Mouse (Mus musculus): ENCODE measurements around the gene Cmklr1. TPM values are rescaled to one million over a fixed set of nuclear protein-coding genes. Genes with fewer than 3 reads are reported as not detected.

The Cmklr1 gene
- polyA plus RNA-seq, 1 experiment = 75.4 TPM

DNA sequence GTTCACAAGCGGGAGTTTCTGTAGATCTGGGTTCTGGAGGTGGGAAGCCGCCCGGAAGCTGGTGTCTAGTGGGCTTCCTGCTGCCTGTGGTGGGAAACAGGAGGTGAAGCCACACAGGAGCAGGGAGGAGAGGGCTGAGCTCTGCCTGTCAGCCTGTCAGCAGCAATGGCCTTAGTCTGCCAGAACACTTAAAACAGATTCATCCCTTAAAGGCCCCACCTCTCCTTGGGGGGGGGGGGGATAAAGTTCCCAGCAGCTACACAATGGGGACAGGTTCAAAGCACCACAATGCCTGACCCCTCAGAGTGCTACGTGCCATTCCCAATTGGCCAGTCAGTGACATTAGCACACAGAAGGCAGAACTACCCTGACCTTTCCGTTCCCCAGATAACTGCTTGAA is 2.0 kb upstream of the Cmklr1 start:
- no peak for DNase-seq (ENCODE audit: low read depth)

GRCm38 (mm10) chr5:113648647-113649211 is 1.5 kb downstream of the Cmklr1 start:
- no peak for DNase-seq (ENCODE audit: low read depth)

- no peak for DNase-seq (ENCODE audit: low read depth)
Observed at GRCm38 (mm10) chr5:113647141-113647540, 3.1 kb downstream of the Cmklr1 start.

- no peak for DNase-seq (ENCODE audit: low read depth)
Observed at GRCm38 (mm10) chr5:113644520-113644919, 5.7 kb downstream of the Cmklr1 start.

DNA sequence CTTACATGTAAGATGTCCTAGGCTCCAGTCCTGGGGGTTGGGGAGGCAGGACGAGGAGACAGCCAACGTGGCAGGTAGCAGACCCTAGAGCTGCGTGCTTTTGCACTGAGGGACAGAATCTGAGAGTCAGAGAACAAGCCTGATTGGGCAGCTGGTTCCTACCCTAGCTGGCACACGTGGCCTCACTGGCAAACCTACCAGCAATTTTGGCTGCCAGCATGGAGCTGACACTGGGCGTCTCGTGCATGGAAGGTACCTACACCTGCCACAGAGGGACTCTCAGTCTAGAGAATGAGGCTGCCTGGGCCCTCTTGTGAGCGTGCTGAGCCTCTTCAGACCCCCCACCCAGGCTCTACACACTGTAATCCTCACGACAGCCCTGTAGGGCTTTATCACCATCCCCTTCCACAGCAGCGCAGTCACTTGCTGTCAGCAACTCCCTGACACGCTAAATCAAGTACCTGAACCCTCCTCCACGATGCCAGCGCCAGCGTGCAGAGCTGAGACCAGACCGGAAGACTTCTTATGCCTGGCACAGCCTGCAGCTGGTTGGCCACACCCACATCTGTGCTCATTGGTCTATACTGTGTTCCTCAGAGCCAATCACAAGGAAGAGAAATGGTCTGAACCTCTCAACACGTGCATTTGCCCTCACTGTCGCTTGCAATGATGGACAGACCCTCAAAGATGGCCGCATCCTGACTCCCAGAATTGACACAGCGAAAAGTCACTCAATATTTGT is 6.9 kb downstream of the Cmklr1 start:
- no peak for DNase-seq (ENCODE audit: low read depth)

GRCm38 (mm10) chr5:113641066-113641465 is 9.2 kb downstream of the Cmklr1 start:
- no peak for DNase-seq (ENCODE audit: low read depth)

DNA sequence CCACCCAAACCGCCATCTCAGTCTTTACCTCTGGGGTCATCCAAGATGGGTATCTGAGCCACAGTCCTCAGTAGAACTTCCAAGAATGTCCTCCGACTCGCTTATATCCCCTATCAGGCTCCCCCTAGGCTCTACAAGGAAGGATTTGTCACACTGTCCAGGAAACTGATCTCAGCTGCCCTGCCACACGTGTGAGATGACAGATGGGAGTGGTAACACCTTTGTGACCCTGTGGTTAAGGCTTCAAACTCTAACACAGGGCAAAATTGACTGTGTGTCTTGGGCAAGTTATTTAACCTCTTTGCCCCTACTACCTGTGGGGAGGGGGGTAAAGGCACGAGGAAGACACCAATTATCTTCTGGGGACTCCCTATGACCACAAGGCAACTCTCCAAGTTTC is 11.1 kb downstream of the Cmklr1 start:
- no peak for DNase-seq (ENCODE audit: low read depth)

- DNase-seq (ENCODE audit: low read depth) = no peak
Observed at GRCm38 (mm10) chr5:113638055-113638454, 12.2 kb downstream of the Cmklr1 start.

GRCm38 (mm10) chr5:113637631-113638030 is 12.6 kb downstream of the Cmklr1 start:
- no peak for DNase-seq (ENCODE audit: low read depth)

DNA sequence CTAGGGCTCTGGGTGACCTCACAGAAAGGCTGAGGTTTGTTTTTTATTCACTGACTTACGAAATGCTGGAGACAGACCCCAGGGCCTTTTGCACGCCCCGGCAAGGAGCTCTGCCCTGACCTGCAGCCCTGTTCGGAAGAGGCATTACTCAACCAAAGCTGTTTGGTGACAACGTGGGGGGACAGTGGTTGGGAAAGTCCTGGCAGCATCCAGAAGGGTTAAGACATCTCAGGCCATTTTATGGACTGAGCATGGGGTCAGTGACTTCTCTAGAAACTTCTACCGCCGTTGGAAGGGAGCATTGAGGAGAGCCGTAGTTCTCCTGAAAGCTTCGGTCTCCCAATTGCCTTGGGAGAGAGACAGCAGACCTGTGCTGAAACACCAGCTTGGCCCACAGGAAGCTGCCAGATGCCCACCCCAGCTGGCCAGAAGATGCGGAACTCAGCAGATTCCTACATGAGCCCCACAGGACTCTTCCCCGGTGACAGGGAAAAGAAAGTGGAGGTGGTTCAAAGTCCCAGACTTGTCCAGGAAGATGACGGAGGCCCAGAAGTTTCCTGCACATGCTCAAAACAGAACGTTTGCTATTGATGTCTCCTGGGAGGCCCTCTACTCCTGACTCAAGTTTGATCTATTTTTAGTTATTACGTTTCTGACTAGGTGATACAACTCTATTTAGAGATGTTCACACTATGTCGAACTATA is 14.2 kb downstream of the Cmklr1 start:
- DNase-seq (ENCODE audit: low read depth) = no peak

GRCm38 (mm10) chr5:113634887-113635610 is 15.2 kb downstream of the Cmklr1 start:
- no peak for DNase-seq (ENCODE audit: low read depth)

GRCm38 (mm10) chr5:113634024-113634651 is 16.1 kb downstream of the Cmklr1 start:
- DNase-seq (ENCODE audit: low read depth) = no peak

DNA sequence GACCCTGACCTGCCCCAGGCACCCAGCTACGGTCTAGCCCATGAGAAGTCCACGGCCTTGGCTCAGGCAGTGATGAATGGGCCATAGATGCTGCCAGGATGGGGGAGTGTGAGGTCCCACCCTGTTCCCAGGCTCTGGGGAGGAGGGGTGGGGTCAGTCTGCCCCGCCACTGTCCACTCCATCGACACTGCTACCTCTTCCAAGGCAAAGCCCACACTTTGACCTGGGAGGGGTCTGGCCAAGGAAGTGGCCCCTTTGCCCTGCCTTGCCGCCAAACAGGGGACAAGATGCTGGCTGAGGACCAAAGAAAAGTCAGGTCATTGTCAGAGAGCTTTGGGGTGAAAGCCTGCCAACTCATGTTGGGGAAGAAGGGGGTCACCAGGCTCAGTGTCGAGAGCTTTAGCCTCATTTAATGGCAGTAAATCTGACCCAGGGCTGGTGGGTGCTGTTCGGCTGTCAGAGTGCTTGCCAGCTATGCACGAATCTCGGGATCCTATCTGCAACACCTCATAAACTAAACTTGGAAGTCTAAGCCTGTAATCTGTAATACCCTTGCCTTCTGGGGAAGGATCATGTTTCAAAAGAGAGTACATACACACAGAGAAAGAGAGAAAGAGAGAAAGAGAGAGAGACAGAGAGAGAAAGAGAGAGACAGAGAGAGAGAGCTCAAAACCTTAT is 17.1 kb downstream of the Cmklr1 start:
- DNase-seq (ENCODE audit: low read depth) = no peak

DNA sequence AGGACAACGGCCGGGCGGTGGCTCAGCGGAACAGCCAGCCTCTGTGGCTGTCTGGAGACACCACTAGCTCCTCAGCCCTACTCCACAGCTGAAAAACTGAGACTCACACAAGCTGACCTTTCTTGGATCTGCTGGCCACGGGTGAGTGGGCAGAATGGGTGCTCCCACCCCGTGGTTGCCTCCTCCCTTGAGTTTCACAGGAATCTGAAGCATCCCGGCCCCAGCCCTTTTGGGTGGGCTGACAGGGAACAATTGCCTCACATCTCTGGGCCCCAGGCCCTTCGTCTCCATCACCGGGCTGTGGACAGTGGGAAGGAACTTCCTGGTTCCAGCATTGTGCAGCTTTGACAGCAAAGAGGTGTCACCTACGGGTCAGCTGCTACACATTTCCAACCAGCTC is 20.1 kb downstream of the Cmklr1 start:
- DNase-seq (ENCODE audit: low read depth) = no peak

GRCm38 (mm10) chr5:113629248-113629647 is 21.0 kb downstream of the Cmklr1 start:
- no peak for DNase-seq (ENCODE audit: low read depth)

GRCm38 (mm10) chr5:113627820-113628437 is 22.3 kb downstream of the Cmklr1 start:
- DNase-seq (ENCODE audit: low read depth) = no peak

DNA sequence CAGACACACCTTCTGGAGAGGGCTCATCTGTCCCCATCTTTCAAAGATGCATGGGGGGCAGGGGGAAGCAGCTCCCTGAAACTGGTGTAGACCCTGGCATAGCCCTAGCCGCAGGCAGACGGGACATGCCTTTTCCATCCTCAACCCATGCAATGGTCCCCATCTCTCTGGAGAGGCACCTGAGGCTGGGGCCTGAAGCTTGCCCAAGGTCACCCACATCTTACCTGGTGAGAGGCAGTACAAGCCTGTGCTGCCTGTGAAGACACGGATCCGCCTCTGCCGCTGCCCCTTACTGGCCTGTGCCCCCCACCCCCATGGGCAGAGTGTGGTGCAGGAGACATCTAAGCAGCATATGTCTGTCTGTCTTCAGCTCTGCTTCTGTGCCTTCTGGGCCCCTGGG is 23.2 kb downstream of the Cmklr1 start:
- no peak for DNase-seq (ENCODE audit: low read depth)

GRCm38 (mm10) chr5:113626352-113626751 is 23.9 kb downstream of the Cmklr1 start:
- DNase-seq (ENCODE audit: low read depth) = no peak

- DNase-seq (ENCODE audit: low read depth) = no peak
Observed at GRCm38 (mm10) chr5:113625068-113625467, 25.2 kb downstream of the Cmklr1 start.

GRCm38 (mm10) chr5:113623052-113623451 is 27.2 kb downstream of the Cmklr1 start:
- no peak for DNase-seq (ENCODE audit: low read depth)

DNA sequence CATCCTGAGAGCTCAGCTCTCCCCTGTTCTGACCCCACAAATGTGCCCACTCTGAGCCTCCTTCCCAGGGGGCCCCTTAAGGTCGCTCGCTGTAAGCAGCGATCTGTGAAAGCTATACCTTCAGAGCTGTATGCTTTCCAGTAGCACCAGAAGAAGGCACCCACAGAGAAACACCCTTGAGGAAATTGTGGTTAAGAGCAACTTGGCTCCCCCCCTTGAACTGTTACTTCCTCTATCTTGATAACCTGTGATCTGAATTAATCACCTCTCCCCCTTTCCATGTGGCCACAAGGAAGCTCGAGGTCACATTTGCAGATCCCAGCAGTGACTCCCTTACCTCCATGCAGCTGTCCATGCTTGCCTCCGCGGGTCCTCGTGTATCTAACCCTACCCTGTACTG is 29.2 kb downstream of the Cmklr1 start:
- DNase-seq (ENCODE audit: low read depth) = no peak
